Mouse (Mus musculus): ENCODE results near the gene Gm9844. TPM values are rescaled to one million over a fixed set of nuclear protein-coding genes. Genes with fewer than 3 reads are reported as not detected.
"Not testable (repeated sequence)": the region's sequence is repeated elsewhere in the genome, so short reads cannot be mapped to it uniquely, and the experiment has no call there.

Gene Gm9844
- polyA plus RNA-seq, 2 experiments: 14.2 to 17.1 TPM

GRCm38 (mm10) chr7:24839410-24839808 lies 22.6 kb upstream of the Gm9844 start:
- 74% methylated on average over 8 of the region's 8 CpGs for WGBS
- H3K9ac ChIP-seq (ENCODE audit: low read depth, low read length, severe bottlenecking): no peak overlapping the region

GRCm38 (mm10) chr7:24840331-24840730 lies 21.7 kb upstream of the Gm9844 start:
- Histone ChIP-seq H3K27ac (replicated peaks; ENCODE audit: low read depth, low read length) (no peak overlapping the region), H3K4me2 (replicated peaks; ENCODE audit: low read depth, low read length, severe bottlenecking) (no peak overlapping the region), H3K9me3 (ENCODE audit: control insufficient read depth, low read length) (no peaks in the 10 kb centered on the region), H3K9ac (ENCODE audit: low read depth, low read length, severe bottlenecking) (no peak overlapping the region), H3K4me3 (replicated peaks; ENCODE audit: low read length) (no peak overlapping the region), H3K36me3 (ENCODE audit: control insufficient read depth, insufficient read depth, low read length) (no peaks in the 10 kb centered on the region), H3K4me1 (ENCODE audit: control insufficient read depth, insufficient read depth, low read length) (no peaks in the 10 kb centered on the region), H3K27me3 (ENCODE audit: control insufficient read depth, insufficient read depth, low read length) (no peaks in the 10 kb centered on the region)
- ATAC-seq (ENCODE audit: low FRiP score, low read depth) (no peak), DNase-seq (ENCODE audit: low spot score) (no peak)
- WGBS: 53% methylated on average over 3 of the region's 3 CpGs
- TF ChIP-seq POLR2A (IDR thresholded peaks at IDR 0.05; ENCODE audit: borderline replicate concordance, extremely low read depth, insufficient read depth, insufficient read length): no peak

More at GRCm38 (mm10) chr7:24839410-24839808, 22.6 kb upstream of the Gm9844 start:
- TF ChIP-seq POLR2A (IDR thresholded peaks at IDR 0.05; ENCODE audit: borderline replicate concordance, extremely low read depth, insufficient read depth, insufficient read length): no peak
- H3K27me3 ChIP-seq (ENCODE audit: control insufficient read depth, insufficient read depth, low read length): no peaks in the 10 kb centered on the region
- no peak overlapping the region for H3K4me2 ChIP-seq (replicated peaks; ENCODE audit: low read depth, low read length, severe bottlenecking)
- H3K4me1 ChIP-seq (ENCODE audit: control insufficient read depth, insufficient read depth, low read length): no peaks in the 10 kb centered on the region
- no peaks in the 10 kb centered on the region for H3K9me3 ChIP-seq (ENCODE audit: control insufficient read depth, low read length)
- no peak for ATAC-seq (ENCODE audit: low FRiP score, low read depth)
- H3K27ac ChIP-seq (replicated peaks; ENCODE audit: low read depth, low read length): no peak overlapping the region
- DNase-seq (ENCODE audit: low spot score): no peak
- H3K4me3 ChIP-seq (replicated peaks; ENCODE audit: low read length): no peak overlapping the region
- no peaks in the 10 kb centered on the region for H3K36me3 ChIP-seq (ENCODE audit: control insufficient read depth, insufficient read depth, low read length)

GRCm38 (mm10) chr7:24841009-24841408 lies 21.0 kb upstream of the Gm9844 start:
- no peak overlapping the region for H3K4me3 ChIP-seq (replicated peaks; ENCODE audit: low read length)
- no peaks in the 10 kb centered on the region for H3K27me3 ChIP-seq (ENCODE audit: control insufficient read depth, insufficient read depth, low read length)
- H3K36me3 ChIP-seq (ENCODE audit: control insufficient read depth, insufficient read depth, low read length): no peaks in the 10 kb centered on the region
- ATAC-seq (ENCODE audit: low FRiP score, low read depth) (no peak), DNase-seq (ENCODE audit: low spot score) (no peak)
- H3K4me1 ChIP-seq (ENCODE audit: control insufficient read depth, insufficient read depth, low read length): no peaks in the 10 kb centered on the region
- H3K27ac ChIP-seq (replicated peaks; ENCODE audit: low read depth, low read length): no peak overlapping the region
- H3K9me3 ChIP-seq (ENCODE audit: control insufficient read depth, low read length): no peaks in the 10 kb centered on the region
- TF ChIP-seq POLR2A (IDR thresholded peaks at IDR 0.05; ENCODE audit: borderline replicate concordance, extremely low read depth, insufficient read depth, insufficient read length): no peak
- H3K4me2 ChIP-seq (replicated peaks; ENCODE audit: low read depth, low read length, severe bottlenecking): no peak overlapping the region
- WGBS: 37% methylated on average over 4 of the region's 4 CpGs
- no peak overlapping the region for H3K9ac ChIP-seq (ENCODE audit: low read depth, low read length, severe bottlenecking)

GRCm38 (mm10) chr7:24844144-24844543 lies 17.9 kb upstream of the Gm9844 start:
- H3K4me3 ChIP-seq (replicated peaks; ENCODE audit: low read length): no peak overlapping the region
- ATAC-seq (ENCODE audit: low FRiP score, low read depth): no peak

GRCm38 (mm10) chr7:24845181-24845580 lies 16.8 kb upstream of the Gm9844 start:
- Histone ChIP-seq H3K9me3 (ENCODE audit: control insufficient read depth, low read length) (no peaks in the 10 kb centered on the region), H3K4me2 (replicated peaks; ENCODE audit: low read depth, low read length, severe bottlenecking) (no peak overlapping the region), H3K4me1 (ENCODE audit: control insufficient read depth, insufficient read depth, low read length) (no peaks in the 10 kb centered on the region), H3K27me3 (ENCODE audit: control insufficient read depth, insufficient read depth, low read length) (no peaks in the 10 kb centered on the region), H3K27ac (replicated peaks; ENCODE audit: low read depth, low read length) (no peak overlapping the region), H3K9ac (ENCODE audit: low read depth, low read length, severe bottlenecking) (no peak overlapping the region), H3K4me3 (replicated peaks; ENCODE audit: low read length) (no peak overlapping the region), H3K36me3 (ENCODE audit: control insufficient read depth, insufficient read depth, low read length) (no peaks in the 10 kb centered on the region)
- DNase-seq (ENCODE audit: low spot score) (no peak), ATAC-seq (ENCODE audit: low FRiP score, low read depth) (no peak)
- TF ChIP-seq POLR2A (IDR thresholded peaks at IDR 0.05; ENCODE audit: borderline replicate concordance, extremely low read depth, insufficient read depth, insufficient read length): no peak
- 84% methylated on average over 9 of the region's 9 CpGs for WGBS

More at GRCm38 (mm10) chr7:24844144-24844543, 17.9 kb upstream of the Gm9844 start:
- Histone ChIP-seq H3K27ac (replicated peaks; ENCODE audit: low read depth, low read length) (no peak overlapping the region), H3K36me3 (ENCODE audit: control insufficient read depth, insufficient read depth, low read length) (no peaks in the 10 kb centered on the region), H3K4me2 (replicated peaks; ENCODE audit: low read depth, low read length, severe bottlenecking) (no peak overlapping the region), H3K9me3 (ENCODE audit: control insufficient read depth, low read length) (no peaks in the 10 kb centered on the region), H3K9ac (ENCODE audit: low read depth, low read length, severe bottlenecking) (no peak overlapping the region), H3K27me3 (ENCODE audit: control insufficient read depth, insufficient read depth, low read length) (no peaks in the 10 kb centered on the region), H3K4me1 (ENCODE audit: control insufficient read depth, insufficient read depth, low read length) (no peaks in the 10 kb centered on the region)
- TF ChIP-seq POLR2A (IDR thresholded peaks at IDR 0.05; ENCODE audit: borderline replicate concordance, extremely low read depth, insufficient read depth, insufficient read length): no peak
- 35% methylated on average over 5 of the region's 5 CpGs for WGBS
- DNase-seq (ENCODE audit: low spot score): no peak

- no peak overlapping the region for H3K27ac ChIP-seq (replicated peaks; ENCODE audit: low read depth, low read length)
- no peaks in the 10 kb centered on the region for H3K27me3 ChIP-seq (ENCODE audit: control insufficient read depth, insufficient read depth, low read length)
- no peak overlapping the region for H3K4me2 ChIP-seq (replicated peaks; ENCODE audit: low read depth, low read length, severe bottlenecking)
- no peak overlapping the region for H3K9ac ChIP-seq (ENCODE audit: low read depth, low read length, severe bottlenecking)
- no peak for TF ChIP-seq POLR2A (IDR thresholded peaks at IDR 0.05; ENCODE audit: borderline replicate concordance, extremely low read depth, insufficient read depth, insufficient read length)
- WGBS: 9% methylated on average over 6 of the region's 6 CpGs
- DNase-seq (ENCODE audit: low spot score): peak; percentile 30
- no peaks in the 10 kb centered on the region for H3K9me3 ChIP-seq (ENCODE audit: control insufficient read depth, low read length)
- ATAC-seq (ENCODE audit: low FRiP score, low read depth): no peak
- H3K36me3 ChIP-seq (ENCODE audit: control insufficient read depth, insufficient read depth, low read length): no peaks in the 10 kb centered on the region
- no peak overlapping the region for H3K4me3 ChIP-seq (replicated peaks; ENCODE audit: low read length)
- H3K4me1 ChIP-seq (ENCODE audit: control insufficient read depth, insufficient read depth, low read length): no peaks in the 10 kb centered on the region
These were observed 16.3 kb upstream of the Gm9844 start for GRCm38 (mm10) chr7:24845713-24846112.

- WGBS: 10% methylated on average over 2 of the region's 2 CpGs
- not testable (repeated sequence) for DNase-seq (ENCODE audit: low spot score)
These were observed 15.4 kb upstream of the Gm9844 start for GRCm38 (mm10) chr7:24846576-24846975.

More at GRCm38 (mm10) chr7:24846576-24846975, 15.4 kb upstream of the Gm9844 start:
- not testable (repeated sequence) for H3K4me3 ChIP-seq (replicated peaks; ENCODE audit: low read length); ATAC-seq (ENCODE audit: low FRiP score, low read depth); H3K27me3 ChIP-seq (ENCODE audit: control insufficient read depth, insufficient read depth, low read length); H3K36me3 ChIP-seq (ENCODE audit: control insufficient read depth, insufficient read depth, low read length); H3K4me1 ChIP-seq (ENCODE audit: control insufficient read depth, insufficient read depth, low read length); H3K9ac ChIP-seq (ENCODE audit: low read depth, low read length, severe bottlenecking); H3K27ac ChIP-seq (replicated peaks; ENCODE audit: low read depth, low read length); H3K9me3 ChIP-seq (ENCODE audit: control insufficient read depth, low read length); H3K4me2 ChIP-seq (replicated peaks; ENCODE audit: low read depth, low read length, severe bottlenecking)
